Mouse (Mus musculus) MEL (cell line): ENCODE measurements around the gene Stra6. TPM values are rescaled to one million over a fixed set of nuclear protein-coding genes. Genes with fewer than 3 reads are reported as not detected.

Experiments used
- DNase-seq: peaks from one replicate; pipeline ENCODE4 v3.0.0; 2011; ENCODE audit warnings: low read depth, low spot score
- H3K27ac ChIP-seq: 2 replicates; pipeline ENCODE4 v1.5.1; 2012; ENCODE audit warnings: low read depth, mild to moderate bottlenecking, control low read depth, low read length, moderate library complexity; ENCODE audit not compliant: control insufficient read depth
- H3K27me3 ChIP-seq, 2 experiments: fragments of 150-350 bp in 1 of 2; sonication (generic) in 1 of 2; 2 replicates each; pipeline ENCODE4 v1.6.1; 2012; ENCODE audit warnings: low read length in 2 of 2, mild to moderate bottlenecking in 2 of 2, improper control_type of control experiment in 1 of 2, moderate library complexity in 1 of 2; ENCODE audit not compliant: insufficient read depth in 2 of 2, control insufficient read depth in 1 of 2
- H3K36me3 ChIP-seq, 2 experiments: 2 replicates each; pipeline ENCODE4 v1.6.1; 2012 to 2014; ENCODE audit warnings: low read length in 2 of 2, improper control_type of control experiment in 1 of 2, inconsistent platforms in 1 of 2, mild to moderate bottlenecking in 1 of 2; ENCODE audit not compliant: insufficient read depth in 2 of 2, control insufficient read depth in 1 of 2
- H3K4me1 ChIP-seq, 2 experiments: fragments of 150-350 bp in 1 of 2; sonication (generic) in 1 of 2; 2 replicates each; pipeline ENCODE4 v1.6.1; 2012; ENCODE audit warnings: low read length in 2 of 2, improper control_type of control experiment in 1 of 2, mild to moderate bottlenecking in 1 of 2; ENCODE audit not compliant: insufficient read depth in 2 of 2, control insufficient read depth in 1 of 2
- H3K4me3 ChIP-seq, 2 experiments: fragments of 150-350 bp in 1 of 2; sonication (generic) in 1 of 2; 2 replicates each; pipeline ENCODE4 v1.5.1; 2012; ENCODE audit warnings: low read depth in 2 of 2, low read length in 2 of 2, mild to moderate bottlenecking in 2 of 2, moderate library complexity in 2 of 2, control low read depth in 1 of 2, improper control_type of control experiment in 1 of 2; ENCODE audit not compliant: control insufficient read depth in 1 of 2, insufficient read depth in 1 of 2
- H3K79me2 ChIP-seq: 2 replicates; pipeline ENCODE4 v1.6.1; 2012; ENCODE audit warnings: mild to moderate bottlenecking, low read length, moderate library complexity; ENCODE audit not compliant: control insufficient read depth, poor library complexity, insufficient read depth
- H3K9ac ChIP-seq: 2 replicates; pipeline ENCODE4 v1.6.1; 2012; ENCODE audit warnings: low read depth, mild to moderate bottlenecking, control low read depth, low read length, moderate library complexity; ENCODE audit not compliant: control insufficient read depth, poor library complexity, severe bottlenecking
- H3K9me3 ChIP-seq: fragments of 150-350 bp; sonication (generic); replicated peaks from 2 replicates; pipeline ENCODE4 v1.6.1; 2012; ENCODE audit warnings: mild to moderate bottlenecking, low read length, improper control_type of control experiment, moderate library complexity; ENCODE audit not compliant: insufficient read depth
- BHLHE40 ChIP-seq: IDR thresholded peaks from 2 replicates; pipeline ENCODE4 v1.6.1; 2012; ENCODE audit warnings: low read depth, mild to moderate bottlenecking, inconsistent platforms, low read length, improper control_type of control experiment, borderline replicate concordance
- CHD1 ChIP-seq: IDR thresholded peaks from 2 replicates; pipeline ENCODE4 v1.6.1; 2012; ENCODE audit warnings: low read depth, mild to moderate bottlenecking, inconsistent platforms, low read length, improper control_type of control experiment
- CHD2 ChIP-seq: IDR thresholded peaks from 2 replicates; pipeline ENCODE4 v1.6.1; 2011; ENCODE audit warnings: low read length, improper control_type of control experiment
- CTCF ChIP-seq, 3 experiments: IDR thresholded peaks in 2 of 3; conservative IDR thresholded peaks in 1 of 3; 2 replicates each; pipeline ENCODE4 v1.5.1; 2011 to 2012; ENCODE audit warnings: low read length in 3 of 3, low read depth in 2 of 3, mild to moderate bottlenecking in 2 of 3, improper control_type of control experiment in 1 of 3, inconsistent platforms in 1 of 3, mixed read lengths in 1 of 3, moderate library complexity in 1 of 3; ENCODE audit not compliant: control insufficient read depth in 1 of 3, insufficient read depth in 1 of 3, poor library complexity in 1 of 3, severe bottlenecking in 1 of 3
- ELF1 ChIP-seq: IDR thresholded peaks from 2 replicates; pipeline ENCODE4 v1.6.1; 2014; ENCODE audit warnings: low read depth, mild to moderate bottlenecking, inconsistent platforms, low read length, improper control_type of control experiment, moderate library complexity
- EP300 ChIP-seq, 2 experiments: IDR thresholded peaks; 2 replicates each; pipeline ENCODE4 v1.6.1; 2011; ENCODE audit warnings: improper control_type of control experiment in 2 of 2, low read length in 2 of 2, low read depth in 1 of 2, mild to moderate bottlenecking in 1 of 2
- GATA1 ChIP-seq: IDR thresholded peaks from 2 replicates; pipeline ENCODE4 v1.6.1; 2011; ENCODE audit warnings: low read depth, low read length, improper control_type of control experiment
- HCFC1 ChIP-seq: IDR thresholded peaks from 2 replicates; pipeline ENCODE4 v1.6.1; 2012; ENCODE audit warnings: low read depth, mild to moderate bottlenecking, inconsistent platforms, low read length, improper control_type of control experiment, moderate library complexity
- KAT2A ChIP-seq: conservative IDR thresholded peaks from 2 replicates; pipeline ENCODE4 v1.6.1; 2012; ENCODE audit warnings: low read depth, low read length, improper control_type of control experiment, inconsistent platforms
- NELFE ChIP-seq: IDR thresholded peaks from 2 replicates; pipeline ENCODE4 v1.6.1; 2011; ENCODE audit warnings: low read depth, low read length, improper control_type of control experiment
- POLR2AphosphoS2 ChIP-seq: IDR thresholded peaks from 2 replicates; pipeline ENCODE4 v1.6.1; 2011; ENCODE audit warnings: low read length, improper control_type of control experiment
- RCOR1 ChIP-seq: IDR thresholded peaks from 2 replicates; pipeline ENCODE4 v1.6.1; 2012; ENCODE audit warnings: low read depth, mild to moderate bottlenecking, inconsistent platforms, low read length, improper control_type of control experiment
- SIN3A ChIP-seq: IDR thresholded peaks from 2 replicates; pipeline ENCODE4 v1.6.1; 2012; ENCODE audit warnings: low read length, improper control_type of control experiment, inconsistent platforms
- TBP ChIP-seq: IDR thresholded peaks from 2 replicates; pipeline ENCODE4 v1.8.0; 2011; ENCODE audit warnings: low read depth, low read length, improper control_type of control experiment
- USF1 ChIP-seq: IDR thresholded peaks from 2 replicates; pipeline ENCODE4 v1.6.1; 2014; ENCODE audit warnings: low read depth, mild to moderate bottlenecking, inconsistent platforms, low read length, improper control_type of control experiment, moderate library complexity
- USF2 ChIP-seq, 2 experiments: IDR thresholded peaks; 2 replicates each; pipeline ENCODE4 v1.6.1; 2011 to 2012; ENCODE audit warnings: improper control_type of control experiment in 2 of 2, low read length in 2 of 2, borderline replicate concordance in 1 of 2, inconsistent platforms in 1 of 2, low read depth in 1 of 2, mild to moderate bottlenecking in 1 of 2; ENCODE audit not compliant: insufficient read depth in 1 of 2
- ZC3H11A ChIP-seq: IDR thresholded peaks from 2 replicates; pipeline ENCODE4 v1.6.1; 2012; ENCODE audit warnings: low read depth, mild to moderate bottlenecking, inconsistent platforms, low read length, improper control_type of control experiment
- polyA plus RNA-seq, 2 experiments: library from polyadenylated mRNA; stranded (reverse) in 1 of 2; unstranded in 1 of 2; fragments of >175 nt in 1 of 2; fragments of >200 nt in 1 of 2; gene quantifications; 2 replicates each; pipeline versions ENCODE4 v1.2.1 to v1.2.4; 2012; ENCODE audit warnings: low replicate concordance in 2 of 2, low read depth in 1 of 2; ENCODE audit not compliant: insufficient read length in 2 of 2, insufficient read depth in 1 of 2, missing spikeins in 1 of 2
- total RNA-seq: library from RNA; depleted of rRNA; stranded (reverse); fragments of 300-350 nt; gene quantifications from 2 replicates; pipeline ENCODE4 v1.2.3, GENCODE M21; 2012

Stra6 gene
- total and polyA plus RNA-seq, 3 experiments = not detected

DNA sequence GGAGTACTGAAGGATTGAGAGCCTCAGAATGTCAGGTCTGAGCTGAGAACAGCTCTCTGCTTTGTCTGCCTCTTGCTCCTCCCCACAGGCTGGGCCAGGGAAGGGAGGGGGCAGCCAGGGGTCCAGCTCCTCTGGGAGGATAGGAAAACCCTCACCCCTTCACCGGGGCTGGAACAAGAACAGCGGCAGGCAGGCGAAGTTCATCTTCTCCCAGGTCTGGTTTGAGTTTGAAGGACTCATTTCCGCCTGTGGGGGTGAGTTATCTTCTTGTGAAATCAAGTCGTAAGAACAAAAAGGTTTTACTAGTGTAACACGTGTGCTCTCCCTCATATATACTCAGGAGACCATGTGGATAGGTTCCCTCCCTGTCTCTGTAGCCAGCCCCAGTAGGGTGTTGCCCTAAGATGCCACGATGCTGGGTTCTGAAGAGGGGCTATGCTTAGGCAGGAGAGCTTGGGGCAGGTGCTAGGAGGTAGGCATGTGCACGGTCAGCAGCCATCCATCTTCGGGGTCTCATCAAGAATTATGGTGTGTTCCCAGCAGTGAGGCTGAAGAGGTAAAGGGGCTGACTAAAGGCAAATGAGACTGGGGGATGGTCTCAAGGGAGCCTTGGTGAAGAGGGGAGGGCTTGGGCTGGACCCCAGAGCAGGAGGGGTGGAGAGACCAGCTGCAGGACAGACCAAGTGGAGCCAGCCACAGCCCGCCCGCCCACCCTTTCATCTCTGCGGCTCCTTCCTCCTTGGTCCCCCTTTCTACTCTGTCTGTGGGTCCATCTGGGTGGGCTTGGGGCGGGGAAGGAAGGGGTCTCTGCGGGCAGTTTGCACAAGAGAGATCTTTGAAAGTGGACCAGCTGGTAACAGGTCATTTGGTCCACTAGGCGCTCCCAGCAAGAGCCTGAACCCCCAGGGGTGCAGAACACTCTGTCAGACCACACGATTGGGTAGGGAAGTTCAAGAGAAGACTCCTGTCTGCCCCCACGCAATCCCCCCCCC, 70.6 kb downstream of the Stra6 start:
- Histone ChIP-seq H3K36me3 (no peaks in the 10 kb centered on the region), H3K79me2 (no peaks in the 10 kb centered on the region), H3K4me1 (no peaks in the 10 kb centered on the region), H3K9me3 (no peaks in the 10 kb centered on the region), H3K4me3 (no peak overlapping the region), H3K9ac (no peak overlapping the region), H3K27me3 (peaks cover 4 to 19% of the 10 kb centered on the region in 2 experiments; a peak in 3 of 4 replicates), H3K27ac (no peak overlapping the region)
- no peak for DNase-seq
- TF ChIP-seq CHD2 (no peak), POLR2AphosphoS2 (no peak), GATA1 (no peak), RCOR1 (no peak), ELF1 (no peak)
- TF ChIP-seq, all 39 proteins: peak for 0

DNA sequence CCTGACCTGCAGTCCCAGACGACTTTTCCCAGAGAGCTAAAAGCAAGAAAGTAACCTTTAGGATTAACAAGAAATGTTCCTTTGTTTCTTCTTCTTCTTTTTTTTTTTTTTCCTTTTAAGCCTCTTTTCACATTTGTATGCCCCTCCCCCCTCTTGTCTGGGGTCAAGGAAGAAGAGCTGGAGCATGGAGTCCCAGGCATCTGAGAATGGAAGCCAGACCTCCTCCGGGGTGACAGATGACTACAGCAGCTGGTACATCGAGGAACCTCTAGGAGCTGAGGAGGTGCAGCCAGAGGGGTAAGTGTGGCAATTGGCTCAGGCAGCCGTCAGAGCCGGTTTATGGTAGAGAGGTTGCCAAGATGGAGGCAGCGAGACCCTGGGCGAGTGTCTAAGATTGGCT, 71.3 kb downstream of the Stra6 start:
- H3K9me3 ChIP-seq = no peaks in the 10 kb centered on the region
- DNase-seq = no peak
- H3K27ac ChIP-seq = no peak overlapping the region
- no peaks in the 10 kb centered on the region for H3K36me3 ChIP-seq
- TF ChIP-seq BHLHE40 (no peak), CTCF (IDR thresholded peaks at IDR 0.05 in 2 of 3, conservative IDR thresholded peaks at IDR 0.05 in 1 of 3; ENCODE audit: control insufficient read depth in 1 of 3, insufficient read depth in 1 of 3, low read depth in 2 of 3, low read length in 3 of 3, poor library complexity in 1 of 3, severe bottlenecking in 1 of 3) (no peak), EP300 (IDR thresholded peaks at IDR 0.05; ENCODE audit: low read depth in 1 of 2, low read length in 2 of 2) (no peak), NELFE (no peak), TBP (no peak), USF2 (IDR thresholded peaks at IDR 0.05; ENCODE audit: borderline replicate concordance in 1 of 2, insufficient read depth in 1 of 2, low read depth in 1 of 2, low read length in 2 of 2) (no peak), KAT2A (no peak), CHD1 (no peak), ZC3H11A (no peak), HCFC1 (no peak), SIN3A (no peak), CHD2 (no peak), USF1 (no peak)
- H3K9ac ChIP-seq = no peak overlapping the region
- peaks cover 4 to 22% of the 10 kb centered on the region in 2 experiments; a peak in 3 of 4 replicates for H3K27me3 ChIP-seq
- H3K79me2 ChIP-seq = no peaks in the 10 kb centered on the region
- H3K4me3 ChIP-seq = no peak overlapping the region
- H3K4me1 ChIP-seq = no peaks in the 10 kb centered on the region
